Mouse (Mus musculus) neural tube, embryonic 10.5 days (tissue): ENCODE results near the gene Tm9sf2.

Experiments used
- DNase-seq: peaks from one replicate; pipeline ENCODE4 v3.0.0-alpha.2; 2017; ENCODE audit warnings: low spot score; ENCODE audit errors: extremely low spot score

Gene Tm9sf2

GRCm38 (mm10) chr14:122171031-122171430, 64.2 kb downstream of the Tm9sf2 start:
- DNase-seq = no peak

GRCm38 (mm10) chr14:122176263-122176798, 69.5 kb downstream of the Tm9sf2 start:
- no peak for DNase-seq

- DNase-seq = no peak
Observed at GRCm38 (mm10) chr14:122179262-122179661, 72.4 kb downstream of the Tm9sf2 start.

- DNase-seq = peak; percentile 96
Observed at GRCm38 (mm10) chr14:122181078-122181814, 74.4 kb downstream of the Tm9sf2 start, which contains the start of gene Clybl. TSS of gene Clybl (plus strand) at chr14:122181704.

- no peak for DNase-seq
Observed at GRCm38 (mm10) chr14:122181815-122182157, 74.9 kb downstream of the Tm9sf2 start.

- DNase-seq = no peak
Observed at GRCm38 (mm10) chr14:122182220-122182619, 75.4 kb downstream of the Tm9sf2 start.

GRCm38 (mm10) chr14:122183974-122184373, 77.1 kb downstream of the Tm9sf2 start:
- no peak for DNase-seq

GRCm38 (mm10) chr14:122188250-122188649, 81.4 kb downstream of the Tm9sf2 start:
- DNase-seq = no peak

GRCm38 (mm10) chr14:122189901-122190300, 83.1 kb downstream of the Tm9sf2 start:
- DNase-seq = no peak

- no peak for DNase-seq
Observed at GRCm38 (mm10) chr14:122190527-122190926, 83.7 kb downstream of the Tm9sf2 start.

- peak; percentile 77 for DNase-seq
Observed at GRCm38 (mm10) chr14:122190941-122191510, 84.2 kb downstream of the Tm9sf2 start.

GRCm38 (mm10) chr14:122194630-122195029, 87.8 kb downstream of the Tm9sf2 start:
- DNase-seq = no peak

- no peak for DNase-seq
Observed at GRCm38 (mm10) chr14:122196851-122197250, 90.0 kb downstream of the Tm9sf2 start.

- no peak for DNase-seq
Observed at GRCm38 (mm10) chr14:122200247-122200885, 93.5 kb downstream of the Tm9sf2 start.

- DNase-seq = no peak
Observed at GRCm38 (mm10) chr14:122209177-122209576, 102.3 kb downstream of the Tm9sf2 start.
